Mouse (Mus musculus) C2C12 (cell line): ENCODE measurements at regions not wholly inside any gene's neighbourhood (a gene's known extent, or its start where the extent isn't known, plus 50 kb on each side); places are given as distances from the start of the nearest gene placed in this dataset.

ENCODE experiments used
- H3K27me3 ChIP-seq: one replicate; pipeline ENCODE4 v1.6.1; 2011; ENCODE audit not compliant: control insufficient read depth, insufficient read depth, insufficient read length
- H3K36me3 ChIP-seq: one replicate; pipeline ENCODE4 v1.6.1; 2011; ENCODE audit not compliant: control insufficient read depth, insufficient read depth
- H3K4me3 ChIP-seq: one replicate; pipeline ENCODE4 v1.5.1; 2011; ENCODE audit warnings: mild to moderate bottlenecking, control low read depth; ENCODE audit not compliant: poor library complexity, insufficient read depth, severe bottlenecking
- H3K79me2 ChIP-seq: one replicate; pipeline ENCODE4 v1.6.1; 2011; ENCODE audit not compliant: control insufficient read depth, insufficient read depth
- H3K79me3 ChIP-seq: one replicate; pipeline ENCODE4 v1.6.1; 2011; ENCODE audit warnings: low read depth, control low read depth
- H3ac ChIP-seq: one replicate; pipeline ENCODE3; 2011; ENCODE audit warnings: low read depth; ENCODE audit not compliant: control insufficient read depth, insufficient read length
- CEBPB ChIP-seq: IDR thresholded peaks from one replicate; pipeline ENCODE4 v1.6.1; 2011; ENCODE audit warnings: low read depth, mild to moderate bottlenecking, control low read depth, moderate library complexity
- CTCF ChIP-seq: IDR thresholded peaks from one replicate; pipeline ENCODE4 v1.5.1; 2011; ENCODE audit not compliant: control insufficient read depth, insufficient read depth, insufficient read length
- FOSL1 ChIP-seq: IDR thresholded peaks from one replicate; pipeline ENCODE4 v1.8.0; 2011; ENCODE audit warnings: mild to moderate bottlenecking, low read length; ENCODE audit not compliant: poor library complexity, insufficient read depth, severe bottlenecking
- MAX ChIP-seq: IDR thresholded peaks from one replicate; pipeline ENCODE4 v1.6.1; 2011; ENCODE audit warnings: mild to moderate bottlenecking, control low read depth
- MYOD1 ChIP-seq: IDR thresholded peaks from one replicate; pipeline ENCODE4 v1.6.1; 2011; ENCODE audit warnings: low read depth; ENCODE audit not compliant: control insufficient read depth, insufficient read length
- MYOG ChIP-seq: IDR thresholded peaks from one replicate; pipeline ENCODE4 v1.6.1; 2011; ENCODE audit not compliant: control insufficient read depth, insufficient read length; ENCODE audit errors: extremely low read depth
- USF1 ChIP-seq: IDR thresholded peaks from one replicate; pipeline ENCODE4 v1.6.1; 2011; ENCODE audit warnings: low read depth, mild to moderate bottlenecking, control low read depth, moderate library complexity

DNA sequence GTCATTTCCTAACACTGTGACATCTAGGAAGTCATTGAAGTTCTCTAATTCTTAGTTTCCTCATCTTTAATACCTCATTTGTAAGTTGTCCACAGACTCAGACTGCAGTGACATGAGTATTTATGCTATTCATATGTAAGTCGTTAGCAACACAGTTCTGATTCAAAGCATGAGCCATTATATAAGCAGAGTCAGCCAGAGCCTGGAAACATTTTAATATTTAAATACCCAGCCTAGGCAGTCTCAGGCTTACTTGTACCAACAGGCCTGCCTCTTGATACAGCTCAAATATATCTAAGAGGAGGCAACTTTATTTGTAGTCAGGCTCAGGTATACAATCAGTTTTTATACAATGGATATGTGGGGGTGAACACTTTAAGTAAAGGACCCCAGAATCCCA, 534.8 kb upstream of the Gm26657 start:
- no peaks in the 10 kb centered on the region for H3K27me3 ChIP-seq
- no peak overlapping the region for H3ac ChIP-seq
- H3K4me3 ChIP-seq, result no peak overlapping the region
- H3K36me3 ChIP-seq, result no peaks in the 10 kb centered on the region
- H3K79me3 ChIP-seq, result no peaks in the 10 kb centered on the region
- no peaks in the 10 kb centered on the region for H3K79me2 ChIP-seq
- no peak for TF ChIP-seq FOSL1

DNA sequence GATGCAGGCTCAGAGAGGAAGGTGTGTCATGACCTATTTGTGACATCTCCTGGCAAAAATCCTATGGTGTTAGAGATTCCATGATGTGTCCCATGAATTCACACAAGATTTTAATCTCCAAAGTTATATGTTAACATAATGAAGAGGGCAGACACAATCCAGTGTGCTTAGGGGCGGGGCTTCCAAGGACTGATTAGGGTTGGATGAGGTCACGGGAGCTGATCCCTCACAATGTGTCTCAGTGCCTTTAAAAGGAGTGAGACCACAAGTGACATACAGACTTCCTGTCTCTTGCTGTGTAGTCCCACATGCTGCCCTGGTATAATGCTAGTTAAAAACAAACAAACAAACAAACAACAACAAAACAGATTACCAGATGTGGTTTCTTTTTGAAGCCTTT, 546.5 kb upstream of the Gm26657 start:
- no peak overlapping the region for H3ac ChIP-seq
- H3K79me3 ChIP-seq, result no peaks in the 10 kb centered on the region
- no peaks in the 10 kb centered on the region for H3K27me3 ChIP-seq
- TF ChIP-seq USF1, result no peak
- no peak for TF ChIP-seq MYOG
- no peak for TF ChIP-seq CTCF
- no peak for TF ChIP-seq CEBPB
- no peak for TF ChIP-seq MYOD1
- TF ChIP-seq MAX, result no peak
- TF ChIP-seq FOSL1, result no peak
- no peaks in the 10 kb centered on the region for H3K36me3 ChIP-seq
- no peak overlapping the region for H3K4me3 ChIP-seq
- H3K79me2 ChIP-seq, result no peaks in the 10 kb centered on the region

DNA sequence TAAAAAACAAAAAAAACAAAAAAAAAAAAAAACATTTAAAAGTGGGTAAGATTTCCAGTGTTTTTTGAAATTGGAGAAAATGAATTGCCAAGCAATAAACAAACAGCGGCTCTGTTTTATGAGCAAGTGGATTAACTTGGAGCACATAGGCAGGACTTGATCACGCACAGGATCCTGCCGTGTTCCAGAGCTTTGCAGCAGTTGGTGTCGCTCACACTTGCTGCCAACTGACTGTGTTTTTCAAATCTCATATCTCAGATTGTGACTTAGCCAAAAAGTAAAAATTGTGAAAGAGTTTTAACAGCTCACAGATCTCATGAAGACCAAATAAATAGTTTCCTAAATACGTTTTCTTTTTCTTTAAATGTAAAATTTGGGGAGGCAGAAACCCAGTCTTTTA, 547.4 kb upstream of the Gm26657 start:
- Histone ChIP-seq H3K27me3 (no peaks in the 10 kb centered on the region), H3ac (no peak overlapping the region), H3K4me3 (no peak overlapping the region), H3K79me2 (no peaks in the 10 kb centered on the region), H3K36me3 (no peaks in the 10 kb centered on the region), H3K79me3 (no peaks in the 10 kb centered on the region)
- no peak for TF ChIP-seq MYOG
- no peak for TF ChIP-seq MAX
- TF ChIP-seq CEBPB, result no peak
- no peak for TF ChIP-seq FOSL1
- no peak for TF ChIP-seq MYOD1
- no peak for TF ChIP-seq CTCF
- TF ChIP-seq USF1, result no peak

DNA sequence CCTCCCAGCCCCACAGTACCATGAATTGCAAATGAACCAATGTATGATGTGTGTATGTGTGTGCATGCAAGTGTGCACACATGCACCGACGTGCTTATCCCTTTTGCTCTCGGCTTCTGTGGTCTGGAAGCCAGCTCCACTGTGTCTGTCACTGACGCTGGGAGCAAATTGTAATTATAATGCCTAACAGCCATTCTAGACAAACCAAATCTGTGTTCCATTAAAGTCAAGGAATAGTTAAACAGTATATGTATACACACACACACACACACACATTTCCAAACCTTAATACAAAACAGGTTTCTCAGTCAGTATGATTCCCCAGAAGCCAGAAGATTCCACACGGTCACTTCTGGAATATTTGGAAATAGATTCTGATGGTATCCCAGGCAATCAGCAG, 560.3 kb upstream of the Gm26657 start:
- no peaks in the 10 kb centered on the region for H3K27me3 ChIP-seq
- no peaks in the 10 kb centered on the region for H3K36me3 ChIP-seq
- no peaks in the 10 kb centered on the region for H3K79me2 ChIP-seq
- no peaks in the 10 kb centered on the region for H3K79me3 ChIP-seq
- no peak overlapping the region for H3K4me3 ChIP-seq
- H3ac ChIP-seq, result no peak overlapping the region
- no peak for TF ChIP-seq MAX

DNA sequence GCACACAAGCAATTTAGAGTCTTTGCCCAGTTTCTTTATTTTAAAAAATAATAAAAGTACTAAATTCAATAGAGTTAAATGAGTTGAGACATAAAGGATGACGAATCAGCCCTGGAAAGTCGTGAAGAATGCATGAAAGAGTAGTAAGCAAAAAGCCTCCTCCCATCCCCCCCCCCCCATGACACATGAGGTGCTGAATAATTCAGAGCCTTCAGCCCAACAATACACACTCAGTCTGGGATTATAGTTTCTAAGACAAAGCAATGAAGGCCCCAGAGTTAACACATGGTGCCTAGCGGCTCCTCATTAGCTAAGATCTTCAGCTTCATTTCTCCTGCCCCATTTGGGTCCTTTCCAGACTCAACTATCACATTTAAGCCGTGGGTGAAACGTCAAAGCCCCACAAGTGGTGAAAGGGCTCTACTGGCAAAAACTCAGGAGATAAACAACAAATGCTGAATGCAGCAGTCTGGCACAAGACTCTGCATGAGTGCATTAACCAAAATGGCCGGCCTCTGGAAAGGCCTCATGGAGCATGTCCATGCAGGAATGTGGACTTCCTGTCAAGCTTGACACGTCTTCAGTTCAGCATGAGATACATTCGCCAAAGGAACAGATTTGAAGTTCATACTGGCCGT, 560.9 kb upstream of the Gm26657 start:
- no peaks in the 10 kb centered on the region for H3K79me3 ChIP-seq
- no peak overlapping the region for H3ac ChIP-seq
- no peak overlapping the region for H3K4me3 ChIP-seq
- H3K36me3 ChIP-seq, result no peaks in the 10 kb centered on the region
- no peaks in the 10 kb centered on the region for H3K27me3 ChIP-seq
- no peaks in the 10 kb centered on the region for H3K79me2 ChIP-seq
- TF ChIP-seq FOSL1 (no peak), USF1 (no peak), CTCF (no peak), MYOG (no peak), MAX (no peak), CEBPB (no peak), MYOD1 (no peak)

DNA sequence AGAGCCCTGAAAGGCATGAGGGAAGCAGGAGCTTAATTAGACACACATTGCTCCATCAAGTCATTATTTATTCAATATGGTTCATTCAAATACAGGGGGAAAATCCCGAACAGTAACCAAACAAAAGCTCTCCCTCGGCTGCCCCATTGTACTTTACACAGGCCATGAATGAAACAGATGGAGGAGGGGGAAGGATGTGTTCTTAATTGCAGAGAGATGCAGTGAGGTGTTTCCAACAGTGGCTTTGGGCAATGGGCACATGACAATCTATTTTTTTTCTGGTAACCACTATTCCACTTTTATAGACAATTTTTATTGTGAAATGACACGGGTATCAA, 578.6 kb upstream of the Gm26657 start:
- no peaks in the 10 kb centered on the region for H3K79me2 ChIP-seq
- H3K4me3 ChIP-seq, result no peak overlapping the region
- H3K36me3 ChIP-seq, result no peaks in the 10 kb centered on the region
- H3ac ChIP-seq, result no peak overlapping the region
- H3K79me3 ChIP-seq, result no peaks in the 10 kb centered on the region
- no peak for TF ChIP-seq FOSL1
- TF ChIP-seq USF1, result no peak
- no peak for TF ChIP-seq MYOD1
- TF ChIP-seq MAX, result no peak
- H3K27me3 ChIP-seq, result no peaks in the 10 kb centered on the region
